Mouse (Mus musculus): ENCODE results near the gene Fancm.

DNA sequence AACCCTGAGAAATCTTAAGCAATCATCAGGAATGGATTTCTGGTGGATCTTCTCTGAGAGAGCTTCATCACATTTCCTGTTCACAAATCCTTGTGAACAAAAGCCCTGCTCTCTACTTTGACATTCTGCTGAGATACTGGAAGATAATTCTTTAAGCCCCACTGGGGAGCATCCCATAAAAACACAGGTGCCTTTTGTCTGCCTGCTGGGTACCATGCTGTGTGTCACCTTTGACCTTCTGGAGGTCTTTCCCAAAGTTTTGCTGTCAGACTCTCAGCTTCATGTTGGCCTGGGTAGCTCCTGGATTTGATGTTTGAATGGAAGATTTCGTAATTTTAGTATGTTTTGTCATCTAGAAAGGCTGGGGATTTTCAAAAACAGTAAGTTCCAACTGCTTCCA lies 33.3 kb downstream of the Fancm start:
- TF ChIP-seq CTCF (IDR thresholded peaks at IDR 0.05 in 2 of 3, conservative IDR thresholded peaks at IDR 0.05 in 1 of 3; ENCODE audit: control insufficient read depth in 1 of 3, insufficient read depth in 1 of 3, low read depth in 2 of 3, low read length in 3 of 3, poor library complexity in 1 of 3, severe bottlenecking in 1 of 3) (no peak), CHD1 (IDR thresholded peaks at IDR 0.05; ENCODE audit: low read depth, low read length) (no peak), MYC (IDR thresholded peaks at IDR 0.05; ENCODE audit: low read depth, low read length) (no peak), POLR2A (IDR thresholded peaks at IDR 0.05; ENCODE audit: control insufficient read depth in 1 of 2, insufficient read depth in 1 of 2, low read depth in 1 of 2, low read length in 2 of 2, poor library complexity in 1 of 2) (no peak), ELF1 (IDR thresholded peaks at IDR 0.05; ENCODE audit: low read depth, low read length) (no peak), ETS1 (IDR thresholded peaks at IDR 0.05; ENCODE audit: low read depth, low read length) (no peak)
